Mouse (Mus musculus): ENCODE data around the gene Top2a. TPM values are rescaled to one million over a fixed set of nuclear protein-coding genes. Genes with fewer than 3 reads are reported as not detected.

The Top2a gene
- polyA plus RNA-seq, 1 experiment from 2014 or later, result 20.4 TPM

DNA sequence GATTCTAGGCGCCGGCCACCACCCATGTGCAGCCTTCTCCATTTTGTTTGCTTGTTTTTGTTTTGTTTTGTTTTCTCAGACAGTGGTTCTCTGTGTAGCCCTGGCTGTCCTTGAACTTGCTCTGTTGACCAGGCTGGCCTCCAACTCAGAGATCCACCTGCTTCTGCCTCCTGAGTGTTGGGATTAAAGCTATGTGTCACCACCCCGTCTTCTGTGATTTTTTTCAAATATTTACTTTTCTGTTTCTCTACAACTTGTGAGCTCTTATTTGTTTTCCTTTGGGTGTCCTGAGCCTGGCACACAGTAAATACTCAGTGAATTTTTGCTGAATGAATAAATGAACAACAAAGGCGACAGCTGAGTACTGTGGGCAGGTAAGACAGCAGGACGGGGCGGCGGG, 38.7 kb upstream of the Top2a start:
- H3K9ac ChIP-seq (ENCODE audit: low read depth, low read length), result no peak overlapping the region
- H3K27me3 ChIP-seq (ENCODE audit: control insufficient read depth, insufficient read depth, low read depth, low read length), result no peaks in the 10 kb centered on the region
- peaks cover 11% of the 10 kb centered on the region; the same call in 1 of the 2 replicates for H3K9me3 ChIP-seq (replicated peaks; ENCODE audit: control insufficient read depth, low read length, poor library complexity, severe bottlenecking)
- H3K4me1 ChIP-seq (ENCODE audit: control insufficient read depth, insufficient read depth, low read length), result peaks cover 6% of the 10 kb centered on the region; the same call in 1 of the 2 replicates
- H3K27ac ChIP-seq (ENCODE audit: low read length), result no peak overlapping the region
- no peaks in the 10 kb centered on the region for H3K36me3 ChIP-seq (ENCODE audit: control insufficient read depth, insufficient read depth, low read length)
- no peak overlapping the region for H3K4me3 ChIP-seq (ENCODE audit: low read depth, low read length)
- WGBS, result 86% methylated on average over 7 of the region's 7 CpGs
- no peak for ATAC-seq
- H3K4me2 ChIP-seq (ENCODE audit: low read length), result no peak overlapping the region

GRCm38 (mm10) chr11:99060435-99060834, 36.4 kb upstream of the Top2a start:
- H3K36me3 ChIP-seq (ENCODE audit: control insufficient read depth, insufficient read depth, low read length), result no peaks in the 10 kb centered on the region
- no peak overlapping the region for H3K27ac ChIP-seq (ENCODE audit: low read length)
- peaks cover 6% of the 10 kb centered on the region; the same call in 1 of the 2 replicates for H3K4me1 ChIP-seq (ENCODE audit: control insufficient read depth, insufficient read depth, low read length)
- no peak overlapping the region for H3K4me2 ChIP-seq (ENCODE audit: low read length)
- H3K9ac ChIP-seq (ENCODE audit: low read depth, low read length), result no peak overlapping the region
- 94% methylated on average over 3 of the region's 3 CpGs for WGBS
- H3K9me3 ChIP-seq (replicated peaks; ENCODE audit: control insufficient read depth, low read length, poor library complexity, severe bottlenecking), result peaks cover 11% of the 10 kb centered on the region; the same call in 1 of the 2 replicates
- ATAC-seq, result no peak
- H3K4me3 ChIP-seq (ENCODE audit: low read depth, low read length), result no peak overlapping the region
- H3K27me3 ChIP-seq (ENCODE audit: control insufficient read depth, insufficient read depth, low read depth, low read length), result no peaks in the 10 kb centered on the region

- no peak overlapping the region for H3K4me2 ChIP-seq (ENCODE audit: low read length)
- no peak overlapping the region for H3K4me3 ChIP-seq (ENCODE audit: low read depth, low read length)
- H3K4me1 ChIP-seq (ENCODE audit: control insufficient read depth, insufficient read depth, low read length), result no peaks in the 10 kb centered on the region; the same call in 1 of the 2 replicates
- peaks cover 11% of the 10 kb centered on the region; the same call in 1 of the 2 replicates for H3K9me3 ChIP-seq (replicated peaks; ENCODE audit: control insufficient read depth, low read length, poor library complexity, severe bottlenecking)
- no peak for ATAC-seq
- H3K36me3 ChIP-seq (ENCODE audit: control insufficient read depth, insufficient read depth, low read length), result no peaks in the 10 kb centered on the region
- H3K9ac ChIP-seq (ENCODE audit: low read depth, low read length), result no peak overlapping the region
- no peak overlapping the region for H3K27ac ChIP-seq (ENCODE audit: low read length)
- H3K27me3 ChIP-seq (ENCODE audit: control insufficient read depth, insufficient read depth, low read depth, low read length), result no peaks in the 10 kb centered on the region
- 4% methylated on average over 8 of the region's 8 CpGs for WGBS
Measured at GRCm38 (mm10) chr11:99055571-99056452, 31.8 kb upstream of the Top2a start.

DNA sequence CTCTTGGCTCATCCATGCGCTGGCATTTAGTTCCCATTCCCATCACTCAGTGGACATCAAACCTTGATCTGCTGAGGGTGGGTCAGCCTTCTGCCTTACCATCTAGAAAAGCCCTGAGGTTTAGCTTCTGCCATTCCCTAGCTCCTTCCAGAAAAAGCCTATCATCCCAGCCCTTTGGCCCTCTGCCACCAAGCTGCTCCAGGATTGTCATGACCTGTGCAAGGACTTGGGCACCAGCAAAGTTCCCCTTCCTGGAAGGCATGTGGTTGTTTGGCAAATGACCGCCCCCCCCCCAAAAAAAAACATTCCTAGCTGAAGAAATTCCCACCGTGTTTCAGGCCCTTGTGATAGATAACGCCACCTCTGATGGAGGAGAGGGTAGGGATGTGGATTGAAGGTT, 31.2 kb upstream of the Top2a start:
- H3K9ac ChIP-seq (ENCODE audit: low read depth, low read length), result no peak overlapping the region
- H3K4me3 ChIP-seq (ENCODE audit: low read depth, low read length), result no peak overlapping the region
- no peaks in the 10 kb centered on the region; the same call in 1 of the 2 replicates for H3K4me1 ChIP-seq (ENCODE audit: control insufficient read depth, insufficient read depth, low read length)
- no peaks in the 10 kb centered on the region for H3K27me3 ChIP-seq (ENCODE audit: control insufficient read depth, insufficient read depth, low read depth, low read length)
- H3K9me3 ChIP-seq (replicated peaks; ENCODE audit: control insufficient read depth, low read length, poor library complexity, severe bottlenecking), result peaks cover 11% of the 10 kb centered on the region; the same call in 1 of the 2 replicates
- H3K27ac ChIP-seq (ENCODE audit: low read length), result no peak overlapping the region
- no peaks in the 10 kb centered on the region for H3K36me3 ChIP-seq (ENCODE audit: control insufficient read depth, insufficient read depth, low read length)
- H3K4me2 ChIP-seq (ENCODE audit: low read length), result no peak overlapping the region
- WGBS, result 65% methylated on average over 4 of the region's 4 CpGs
- no peak for ATAC-seq

GRCm38 (mm10) chr11:99047643-99048042, 23.7 kb upstream of the Top2a start:
- Histone ChIP-seq H3K27ac (ENCODE audit: low read length) (no peak overlapping the region), H3K27me3 (ENCODE audit: control insufficient read depth, insufficient read depth, low read depth, low read length) (no peaks in the 10 kb centered on the region), H3K9ac (ENCODE audit: low read depth, low read length) (no peak overlapping the region), H3K36me3 (ENCODE audit: control insufficient read depth, insufficient read depth, low read length) (no peaks in the 10 kb centered on the region), H3K4me3 (ENCODE audit: low read depth, low read length) (no peak overlapping the region), H3K9me3 (replicated peaks; ENCODE audit: control insufficient read depth, low read length, poor library complexity, severe bottlenecking) (no peaks in the 10 kb centered on the region), H3K4me1 (ENCODE audit: control insufficient read depth, insufficient read depth, low read length) (no peaks in the 10 kb centered on the region; the same call in none of the 2 replicates), H3K4me2 (ENCODE audit: low read length) (no peak overlapping the region)
- ATAC-seq, result no peak
- 64% methylated on average over 2 of the region's 2 CpGs for WGBS

DNA sequence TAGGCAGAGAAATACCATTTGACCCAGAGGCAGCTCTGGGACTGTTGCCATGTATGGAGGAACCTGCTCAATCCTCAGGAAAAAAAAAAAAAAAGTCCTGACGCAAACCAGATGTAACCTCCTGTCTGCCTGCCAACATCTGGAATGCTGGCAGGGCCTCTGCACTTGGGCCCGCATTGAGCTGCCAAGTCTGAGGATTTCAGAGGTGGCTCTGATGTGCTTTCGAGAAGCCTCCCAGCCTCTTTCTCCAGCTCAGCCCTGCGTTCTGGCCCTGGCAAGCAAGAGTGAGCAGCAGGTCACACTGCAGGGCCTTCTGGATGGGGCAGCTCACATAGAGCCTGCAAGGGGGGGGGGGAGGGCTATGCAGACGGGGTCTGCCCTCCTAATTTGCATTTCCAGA, 23.1 kb upstream of the Top2a start:
- no peak overlapping the region for H3K4me3 ChIP-seq (ENCODE audit: low read depth, low read length)
- no peaks in the 10 kb centered on the region for H3K27me3 ChIP-seq (ENCODE audit: control insufficient read depth, insufficient read depth, low read depth, low read length)
- H3K4me2 ChIP-seq (ENCODE audit: low read length), result no peak overlapping the region
- H3K9ac ChIP-seq (ENCODE audit: low read depth, low read length), result no peak overlapping the region
- ATAC-seq, result no peak
- H3K4me1 ChIP-seq (ENCODE audit: control insufficient read depth, insufficient read depth, low read length), result no peaks in the 10 kb centered on the region; the same call in none of the 2 replicates
- WGBS, result 48% methylated on average over 5 of the region's 5 CpGs
- no peak overlapping the region for H3K27ac ChIP-seq (ENCODE audit: low read length)
- H3K9me3 ChIP-seq (replicated peaks; ENCODE audit: control insufficient read depth, low read length, poor library complexity, severe bottlenecking), result no peaks in the 10 kb centered on the region
- no peaks in the 10 kb centered on the region for H3K36me3 ChIP-seq (ENCODE audit: control insufficient read depth, insufficient read depth, low read length)

- WGBS, result 93% methylated on average over 12 of the region's 12 CpGs
- Histone ChIP-seq H3K4me2 (ENCODE audit: low read length) (no peak overlapping the region), H3K27ac (ENCODE audit: low read length) (no peak overlapping the region), H3K36me3 (ENCODE audit: control insufficient read depth, insufficient read depth, low read length) (no peaks in the 10 kb centered on the region), H3K9me3 (replicated peaks; ENCODE audit: control insufficient read depth, low read length, poor library complexity, severe bottlenecking) (no peaks in the 10 kb centered on the region), H3K4me1 (ENCODE audit: control insufficient read depth, insufficient read depth, low read length) (peaks cover 5% of the 10 kb centered on the region), H3K4me3 (ENCODE audit: low read depth, low read length) (no peak overlapping the region), H3K9ac (ENCODE audit: low read depth, low read length) (no peak overlapping the region), H3K27me3 (ENCODE audit: control insufficient read depth, insufficient read depth, low read depth, low read length) (no peaks in the 10 kb centered on the region)
- no peak for ATAC-seq
Measured at GRCm38 (mm10) chr11:99045159-99045889, 21.3 kb upstream of the Top2a start.

DNA sequence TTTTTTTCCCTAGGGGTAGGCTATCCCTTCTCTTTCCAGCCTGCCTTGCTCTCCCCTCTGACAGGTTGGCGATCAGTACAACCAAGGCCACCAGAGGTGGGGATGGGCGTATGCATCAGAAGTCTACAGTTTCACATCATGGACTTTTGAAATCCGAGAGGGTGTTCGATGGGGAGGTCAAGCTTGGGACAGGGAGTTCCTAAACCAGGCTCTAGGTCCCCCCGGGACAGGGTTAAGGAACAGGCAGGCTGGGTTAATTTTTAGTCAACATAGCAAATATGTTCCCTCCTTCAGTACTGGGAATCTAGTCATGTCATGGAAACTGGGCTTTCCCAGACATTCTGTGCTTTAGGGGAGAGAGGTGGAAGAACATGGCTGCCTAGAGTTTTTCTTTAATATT, 20.3 kb upstream of the Top2a start:
- Histone ChIP-seq H3K27me3 (ENCODE audit: control insufficient read depth, insufficient read depth, low read depth, low read length) (no peaks in the 10 kb centered on the region), H3K4me1 (ENCODE audit: control insufficient read depth, insufficient read depth, low read length) (peaks cover 5% of the 10 kb centered on the region), H3K4me2 (ENCODE audit: low read length) (no peak overlapping the region), H3K4me3 (ENCODE audit: low read depth, low read length) (no peak overlapping the region), H3K27ac (ENCODE audit: low read length) (no peak overlapping the region), H3K9me3 (replicated peaks; ENCODE audit: control insufficient read depth, low read length, poor library complexity, severe bottlenecking) (no peaks in the 10 kb centered on the region), H3K36me3 (ENCODE audit: control insufficient read depth, insufficient read depth, low read length) (no peaks in the 10 kb centered on the region), H3K9ac (ENCODE audit: low read depth, low read length) (no peak overlapping the region)
- WGBS, result 91% methylated on average over 5 of the region's 5 CpGs
- ATAC-seq, result no peak

GRCm38 (mm10) chr11:99043632-99044031, 19.6 kb upstream of the Top2a start:
- no peak overlapping the region for H3K4me3 ChIP-seq (ENCODE audit: low read depth, low read length)
- no peaks in the 10 kb centered on the region for H3K27me3 ChIP-seq (ENCODE audit: control insufficient read depth, insufficient read depth, low read depth, low read length)
- no peaks in the 10 kb centered on the region for H3K36me3 ChIP-seq (ENCODE audit: control insufficient read depth, insufficient read depth, low read length)
- 86% methylated on average over 6 of the region's 6 CpGs for WGBS
- no peak overlapping the region for H3K27ac ChIP-seq (ENCODE audit: low read length)
- H3K9ac ChIP-seq (ENCODE audit: low read depth, low read length), result no peak overlapping the region
- no peak overlapping the region for H3K4me2 ChIP-seq (ENCODE audit: low read length)
- ATAC-seq, result no peak
- peaks cover 5% of the 10 kb centered on the region for H3K4me1 ChIP-seq (ENCODE audit: control insufficient read depth, insufficient read depth, low read length)
- no peaks in the 10 kb centered on the region for H3K9me3 ChIP-seq (replicated peaks; ENCODE audit: control insufficient read depth, low read length, poor library complexity, severe bottlenecking)
